Mouse (Mus musculus) midbrain, postnatal 0 days (tissue): ENCODE results near the gene Ypel2. TPM values are rescaled to one million over a fixed set of nuclear protein-coding genes. Genes with fewer than 3 reads are reported as not detected.

ENCODE experiments used
- ATAC-seq: fragments of 200-750 bp; cut with Nextera tagmentation; 2 replicates; pipeline ENCODE4 v1.8.0; 2017; ENCODE audit warnings: moderate number of reproducible peaks, mild to moderate bottlenecking, moderate TSS enrichment, moderate library complexity; ENCODE audit not compliant: low FRiP score
- DNase-seq: peaks from one replicate; pipeline ENCODE4 v3.0.0-alpha.2; 2015; ENCODE audit warnings: low spot score
- H3K27ac ChIP-seq: fragments of 300-500 bp; sonication (generic); 2 replicates; pipeline ENCODE4 v1.5.1; 2014; ENCODE audit warnings: low read depth, mild to moderate bottlenecking, low read length, mixed read lengths
- H3K27me3 ChIP-seq: fragments of 300-500 bp; sonication (generic); 2 replicates; pipeline ENCODE4 v1.6.1; 2014; ENCODE audit warnings: low read length, control low read depth, mixed read lengths; ENCODE audit not compliant: insufficient read depth
- H3K36me3 ChIP-seq: fragments of 300-500 bp; sonication (generic); 2 replicates; pipeline ENCODE4 v1.6.1; 2014; ENCODE audit warnings: low read length, control low read depth, mixed read lengths; ENCODE audit not compliant: insufficient read depth
- H3K4me1 ChIP-seq: fragments of 300-500 bp; sonication (generic); 2 replicates; pipeline ENCODE4 v1.6.1; 2014; ENCODE audit warnings: mild to moderate bottlenecking, control low read depth, antibody characterized with exemption, low read length, mixed read lengths; ENCODE audit not compliant: insufficient read depth
- H3K4me2 ChIP-seq: fragments of 300-500 bp; sonication (generic); 2 replicates; pipeline ENCODE4 v1.6.1; 2014; ENCODE audit warnings: low read depth, mild to moderate bottlenecking, low read length, mixed read lengths; ENCODE audit not compliant: poor library complexity, severe bottlenecking
- H3K4me3 ChIP-seq: fragments of 300-500 bp; sonication (generic); 2 replicates; pipeline ENCODE4 v1.5.1; 2014; ENCODE audit warnings: low read depth, mild to moderate bottlenecking, low read length, moderate library complexity
- H3K9ac ChIP-seq: fragments of 300-500 bp; sonication (generic); replicated peaks from 2 replicates; pipeline ENCODE4 v1.6.1; 2014; ENCODE audit warnings: mild to moderate bottlenecking, low read length, moderate library complexity, mixed read lengths; ENCODE audit not compliant: poor library complexity, severe bottlenecking
- H3K9me3 ChIP-seq: fragments of 300-500 bp; sonication (generic); 2 replicates; pipeline ENCODE4 v1.6.1; 2016; ENCODE audit warnings: low read length, control low read depth
- CTCF ChIP-seq: IDR thresholded peaks from 2 replicates; pipeline ENCODE4 v1.5.1; 2016; ENCODE audit warnings: antibody characterized with exemption, mild to moderate bottlenecking
- WGBS: fragments of 180-500 bp; shearing (Covaris S2); extraction: QIAGEN DNeasy Blood & Tissue Kit; methylation state at CpG from one replicate; pipeline ENCODE4 v1.1.7; 2014; 5-methylcytosine and 5-hydroxymethylcytosine counted together
- polyA plus RNA-seq: library from polyadenylated mRNA; unstranded; fragments of >200 nt; fragmentation: Nextera tagmentation; extraction: Ambion mirVana; gene quantifications from 2 replicates; pipeline ENCODE4 v1.2.1, GENCODE M21; 2015
- total RNA-seq: library from RNA; depleted of rRNA; stranded (reverse); fragments of >200 nt; gene quantifications from 2 replicates; pipeline ENCODE4 v1.2.3, GENCODE M21; 2014; rRNA removed

Gene Ypel2
- 5.8 and 6.1 TPM in 2 replicates for total RNA-seq
- 4.2 and 4.3 TPM in 2 replicates for polyA plus RNA-seq

DNA sequence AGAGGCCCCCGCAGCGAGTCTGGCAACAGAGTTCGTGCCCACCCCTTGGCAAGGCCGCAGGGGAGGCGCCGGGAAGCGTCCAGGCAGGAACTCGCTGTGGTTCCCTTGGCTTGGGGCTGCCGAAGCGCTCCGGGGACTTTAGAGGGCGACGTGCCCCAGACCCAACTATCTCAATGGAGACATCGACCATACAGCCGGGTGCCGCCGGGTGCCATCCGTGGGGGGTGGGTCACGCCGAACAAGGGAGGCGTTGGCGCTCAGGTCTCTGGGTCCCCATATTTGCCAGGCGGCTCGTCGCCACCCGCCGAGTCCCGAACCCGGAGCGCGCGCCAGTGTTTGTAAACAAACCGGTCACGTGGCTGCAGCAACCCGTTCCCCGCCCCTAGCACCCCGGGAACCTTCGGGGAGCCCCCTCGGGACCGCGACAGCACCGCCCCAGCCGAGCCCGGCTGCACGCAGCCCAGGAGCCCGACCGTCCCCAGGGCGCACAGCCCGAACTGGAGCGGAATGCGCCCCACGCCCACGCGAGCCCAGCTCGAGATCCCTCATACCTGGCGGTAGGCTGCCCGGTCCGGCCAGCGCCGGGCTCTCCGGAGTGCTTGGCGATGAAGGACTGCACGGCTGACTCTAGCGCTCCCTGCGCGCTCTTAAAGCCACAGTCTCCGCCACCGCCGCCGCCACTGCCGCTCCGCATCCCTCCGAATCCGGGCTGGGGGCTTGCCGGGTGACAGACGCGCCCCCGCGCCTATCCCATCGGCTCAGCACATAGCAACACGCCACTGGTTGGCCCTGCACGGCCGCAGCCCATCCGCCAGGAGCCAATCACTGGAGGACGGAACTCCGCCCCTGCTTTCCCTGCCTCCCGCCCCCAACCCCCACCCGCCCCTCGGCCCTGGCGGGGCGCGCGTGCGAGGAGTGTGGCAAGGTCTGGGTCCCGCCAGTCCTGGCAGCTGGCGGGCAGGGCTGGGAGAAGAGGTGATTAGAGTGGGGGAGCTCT, at the start of gene Ypel2:
TSS of gene Ypel2 (minus strand) at position 667 of the 997 bp plus-strand sequence.
- H3K4me3 ChIP-seq: peak within 1 kb of the TSS; percentile 92
- DNase-seq (peak; percentile 97), ATAC-seq (peak; percentile 100)
- WGBS: under 1% methylated on average over 95 of the region's 96 CpGs
- peak within 1 kb of the TSS; percentile 82 for H3K4me2 ChIP-seq
- H3K27ac ChIP-seq: peak within 1 kb of the TSS; percentile 70
- no peak for TF ChIP-seq CTCF
- peak within 1 kb of the TSS; percentile 71 for H3K9ac ChIP-seq
- no peaks in the 10 kb centered on the region for H3K9me3 ChIP-seq
- H3K36me3 ChIP-seq: no peaks in the 10 kb centered on the region
- H3K4me1 ChIP-seq: peaks cover 5% of the 10 kb centered on the region; the same call in 1 of the 2 replicates
- H3K27me3 ChIP-seq: no peaks in the 10 kb centered on the region

- Histone ChIP-seq H3K4me3 (no peak overlapping the region), H3K9me3 (no peaks in the 10 kb centered on the region), H3K36me3 (peaks cover 53% of the 10 kb centered on the region), H3K27ac (no peak overlapping the region), H3K4me1 (no peaks in the 10 kb centered on the region), H3K9ac (no peak overlapping the region), H3K27me3 (no peaks in the 10 kb centered on the region), H3K4me2 (no peak overlapping the region)
- no peak for TF ChIP-seq CTCF
- no peak for ATAC-seq
- DNase-seq: no peak
- WGBS: 96% methylated on average over 3 of the region's 3 CpGs
Observed at GRCm38 (mm10) chr11:87043052-87043451, 49.5 kb upstream of the Ypel2 start.

DNA sequence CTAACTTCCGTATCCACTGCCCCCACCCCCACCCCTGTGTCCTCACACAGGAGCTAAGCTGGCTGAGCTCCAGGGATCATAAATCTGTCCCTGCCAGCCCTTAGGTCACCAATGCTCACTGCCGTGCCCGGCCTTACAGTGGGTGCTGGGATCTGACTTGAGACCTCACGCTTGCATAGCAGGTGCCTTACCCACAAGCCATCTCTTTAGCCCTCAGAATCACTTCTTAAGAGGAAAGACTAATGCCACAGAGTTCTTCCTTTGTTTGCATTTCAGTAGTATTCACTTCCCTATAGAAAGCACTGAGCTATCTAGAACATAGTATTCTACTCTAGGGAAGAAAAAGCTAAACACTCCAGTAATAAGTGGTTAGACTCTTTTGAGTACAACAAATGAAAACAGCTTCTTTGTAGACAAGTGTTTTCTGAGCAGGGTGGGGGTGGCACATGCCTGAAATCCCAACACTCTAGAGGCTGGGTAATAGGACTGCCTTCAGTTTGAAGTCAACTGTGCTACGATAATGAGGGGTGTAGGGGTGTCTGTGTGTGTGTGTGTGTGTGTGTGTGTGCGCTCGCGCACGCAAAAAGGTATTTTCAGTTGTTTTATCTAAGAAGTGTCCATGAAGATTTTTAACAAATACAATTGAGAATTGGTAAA, 45.9 kb upstream of the Ypel2 start:
- Histone ChIP-seq H3K27me3 (no peaks in the 10 kb centered on the region), H3K9ac (no peak overlapping the region), H3K4me1 (no peaks in the 10 kb centered on the region), H3K4me3 (no peak overlapping the region), H3K4me2 (no peak overlapping the region), H3K27ac (no peak overlapping the region), H3K36me3 (peaks cover 56% of the 10 kb centered on the region), H3K9me3 (no peaks in the 10 kb centered on the region)
- ATAC-seq (no peak), DNase-seq (no peak)
- 90% methylated on average over 9 of the region's 9 CpGs for WGBS
- no peak for TF ChIP-seq CTCF

- Histone ChIP-seq H3K4me2 (no peak overlapping the region), H3K4me3 (no peak overlapping the region), H3K9me3 (no peaks in the 10 kb centered on the region), H3K36me3 (peaks cover 59% of the 10 kb centered on the region), H3K27ac (no peak overlapping the region), H3K27me3 (no peaks in the 10 kb centered on the region), H3K4me1 (no peaks in the 10 kb centered on the region), H3K9ac (no peak overlapping the region)
- no peak for DNase-seq
- ATAC-seq: no peak
- WGBS: 74% methylated on average over 4 of the region's 4 CpGs
- TF ChIP-seq CTCF: peak; percentile 49
Observed at GRCm38 (mm10) chr11:87036180-87036579, 42.7 kb upstream of the Ypel2 start.

DNA sequence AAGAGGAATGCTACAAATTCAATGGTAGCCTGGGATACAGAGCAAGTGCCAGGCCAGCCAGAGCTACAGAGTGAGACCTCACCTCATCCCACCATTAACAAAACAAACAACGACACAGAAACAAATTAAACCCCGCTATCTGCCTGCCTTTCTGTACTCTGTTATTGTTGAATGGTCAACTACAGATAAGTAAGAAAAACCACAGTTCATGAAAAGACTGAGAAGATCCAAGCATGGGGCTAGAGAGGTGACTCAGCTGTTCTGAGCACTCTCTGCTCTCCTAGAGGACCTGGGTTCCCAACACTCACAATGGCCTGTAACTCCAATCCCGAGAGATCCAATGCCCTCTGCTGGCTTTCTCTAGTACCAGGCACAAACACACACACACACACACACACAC, 34.7 kb upstream of the Ypel2 start:
- H3K4me1 ChIP-seq: no peaks in the 10 kb centered on the region
- no peaks in the 10 kb centered on the region for H3K9me3 ChIP-seq
- H3K4me3 ChIP-seq: no peak overlapping the region
- no peak overlapping the region for H3K27ac ChIP-seq
- no peak for TF ChIP-seq CTCF
- no peak for ATAC-seq
- H3K36me3 ChIP-seq: peaks cover 8% of the 10 kb centered on the region; the same call in 1 of the 2 replicates
- WGBS: 88% methylated on average over 3 of the region's 3 CpGs
- H3K4me2 ChIP-seq: no peak overlapping the region
- H3K27me3 ChIP-seq: no peaks in the 10 kb centered on the region
- no peak overlapping the region for H3K9ac ChIP-seq
- DNase-seq: no peak
